Mouse (Mus musculus) adrenal gland, postnatal 36 days (tissue): ENCODE results near the gene Ica1. TPM values are rescaled to one million over a fixed set of nuclear protein-coding genes. Genes with fewer than 3 reads are reported as not detected.

Source experiments
- DNase-seq, 2 experiments: peaks; one replicate each; pipeline ENCODE4 v3.0.0; 2021; ENCODE audit warnings: mixed read lengths in 1 of 2
- long read RNA-seq, 2 experiments: library from polyadenylated mRNA; stranded (forward); transcript quantifications; one replicate each; pipeline ENCODE4 v2.0.0; 2021; ENCODE audit warnings: borderline sequencing depth in 2 of 2
- total RNA-seq, 2 experiments: library from RNA; stranded (reverse); gene quantifications; 2 replicates each; pipeline ENCODE4 v1.2.3; 2021

Ica1 gene
- total RNA-seq = 10 to 100 TPM; 36.3 to 49.9 TPM
- long read RNA-seq, experiment 1, transcript Ica1-201 (14 exons, 2,075 nt) = major isoform, 25 of 37 reads
- long read RNA-seq, experiment 1, partial matches to known transcripts = 4 of 37 reads
- long read RNA-seq, experiment 1, other reads (novel, unspliced or antisense) = 8 of 37 reads
- long read RNA-seq, experiment 2, transcript Ica1-201 (14 exons, 2,075 nt) = major isoform, 13 of 20 reads
- long read RNA-seq, experiment 2, partial matches to known transcripts = 2 of 20 reads
- long read RNA-seq, experiment 2, other reads (novel, unspliced or antisense) = 5 of 20 reads

DNA sequence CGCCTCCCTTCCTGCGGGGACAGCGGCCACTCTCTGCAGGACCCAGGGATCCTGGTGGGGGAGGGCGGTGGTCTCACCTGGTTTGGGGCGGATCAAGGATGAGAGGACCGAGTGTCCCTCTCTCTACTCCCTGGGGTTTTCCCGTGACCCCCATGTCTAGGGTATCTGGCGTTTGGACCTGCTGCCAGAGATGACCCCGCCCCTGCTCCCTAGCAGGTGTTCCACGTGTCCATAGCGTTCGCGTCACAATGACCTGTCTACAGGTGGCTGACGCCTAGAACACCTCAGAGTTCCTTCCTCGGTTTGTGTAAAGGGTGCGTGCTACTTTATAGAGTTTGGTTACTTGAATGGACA lies at the start of gene Ica1:
Gene Ica1, minus strand, starts transcription at position 193 of the 354 bp plus-strand sequence.
- DNase-seq = no peak

DNA sequence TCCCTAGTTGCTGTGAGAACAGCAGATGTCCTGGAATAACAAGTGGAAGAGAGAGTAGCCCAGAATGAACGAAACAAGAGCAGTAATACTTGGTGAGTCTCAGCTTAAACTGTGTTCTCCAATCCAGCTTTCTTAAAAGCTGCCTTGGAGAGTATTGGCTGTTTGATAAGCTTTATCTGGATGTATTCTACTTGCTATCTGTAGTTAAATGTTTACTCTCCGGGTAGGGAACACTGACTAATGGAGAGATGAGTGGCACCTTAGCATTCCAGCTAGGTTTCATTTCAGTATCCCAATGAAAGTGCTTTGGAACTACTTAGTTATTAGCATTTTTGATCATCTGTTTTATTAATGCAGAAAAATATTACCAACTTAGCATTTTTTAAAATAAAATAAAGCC lies 41.6 kb upstream of the Ica1 start:
- DNase-seq = no peak

- DNase-seq = no peak
These were observed 36.2 kb upstream of the Ica1 start for GRCm38 (mm10) chr6:8814332-8815002.

DNA sequence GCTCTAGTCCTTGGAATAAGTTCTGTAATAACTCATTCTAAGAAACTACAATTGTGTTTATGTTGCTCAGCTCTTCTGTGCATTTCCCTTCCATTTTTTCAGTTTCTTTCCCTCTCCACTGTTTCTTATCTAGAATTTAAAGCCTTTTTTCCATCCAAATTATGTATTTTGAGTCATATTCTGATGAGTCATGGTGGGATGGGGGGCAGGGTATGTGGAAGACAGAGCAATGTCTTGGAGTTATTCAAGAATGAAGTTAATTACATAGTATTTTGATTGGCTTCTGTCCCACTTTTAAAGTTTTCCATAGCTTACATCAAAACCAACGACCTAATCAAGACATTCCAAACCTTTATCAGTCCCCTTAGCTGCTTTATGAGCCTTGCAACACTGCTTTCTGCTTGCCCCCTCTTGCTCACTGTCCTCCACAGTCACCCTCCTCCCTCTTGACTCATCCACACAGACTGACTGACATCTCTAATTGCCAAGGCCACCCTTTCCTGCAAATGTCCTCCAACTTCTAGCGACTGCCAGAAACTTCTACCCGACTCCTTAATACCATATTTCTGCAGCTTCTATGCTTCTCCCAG lies 24.4 kb upstream of the Ica1 start:
- DNase-seq = peak; percentile 69 to 75

- no peak for DNase-seq
These were observed 14.1 kb upstream of the Ica1 start for GRCm38 (mm10) chr6:8792385-8792784.

GRCm38 (mm10) chr6:8791781-8792180 lies 13.5 kb upstream of the Ica1 start:
- no peak for DNase-seq

DNA sequence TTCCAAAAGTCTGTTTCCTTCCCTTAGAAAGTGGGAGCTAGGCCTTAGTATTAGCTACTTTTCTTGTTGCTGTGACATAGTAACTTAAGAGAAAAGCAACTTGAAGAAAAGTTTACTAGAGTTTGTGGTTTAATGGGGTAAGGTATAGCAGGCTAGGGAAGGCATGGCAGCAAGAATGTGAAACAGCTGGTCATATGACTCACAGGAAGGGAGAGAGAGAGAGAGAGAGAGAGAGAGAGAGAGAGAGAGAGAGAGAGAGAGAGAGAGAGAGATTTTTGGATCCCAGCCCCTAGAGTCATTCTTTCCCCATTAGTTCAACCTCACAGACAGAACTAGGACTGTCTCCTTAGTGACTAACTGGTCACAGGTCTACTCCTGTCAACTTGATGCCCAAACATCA lies 2.3 kb upstream of the Ica1 start:
- no peak for DNase-seq

DNA sequence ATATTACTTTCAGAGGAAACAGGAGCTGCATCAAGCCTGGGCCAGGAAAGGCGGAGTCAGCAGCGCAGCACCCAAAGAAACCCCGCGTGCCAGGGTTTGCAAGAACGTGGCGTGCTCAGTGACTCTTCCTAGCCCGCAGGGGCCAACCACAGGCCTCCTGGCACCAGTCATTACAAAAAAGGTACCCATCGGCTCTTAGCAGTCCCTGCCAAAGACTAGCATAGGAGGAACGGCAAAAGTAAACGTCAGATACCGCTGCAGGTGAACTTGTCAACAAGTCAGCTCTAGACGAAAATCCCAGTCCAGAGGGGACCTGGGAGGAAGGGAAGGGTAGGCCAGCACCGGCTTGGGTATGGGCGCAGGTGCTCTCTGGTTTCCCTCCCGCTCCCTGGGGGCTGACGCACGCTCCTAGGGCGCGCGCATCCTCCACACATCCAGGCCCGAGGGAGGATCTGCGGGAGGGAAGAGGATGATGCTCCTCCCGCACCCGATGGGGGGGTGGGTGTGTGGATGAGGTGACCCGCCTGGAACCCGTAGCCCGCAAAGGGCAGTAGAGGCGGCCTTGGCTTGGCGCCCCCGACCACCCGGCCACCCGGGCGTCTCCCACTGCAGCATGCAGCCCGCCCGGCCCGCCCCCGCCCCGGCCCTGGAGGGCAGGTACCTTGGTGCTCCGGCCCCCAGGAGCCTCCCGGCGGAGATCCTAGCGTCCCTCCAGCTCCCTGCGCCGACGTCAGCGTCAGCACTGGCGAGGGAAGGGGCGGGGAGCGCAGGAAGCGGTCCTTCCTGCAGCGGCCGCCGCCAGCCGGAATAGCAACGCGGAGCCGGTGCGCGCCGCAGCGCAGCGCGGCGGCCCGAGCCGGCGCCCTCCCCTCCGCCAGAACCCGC lies 635 bp downstream of the Ica1 start:
- peak; percentile 85 to 89 for DNase-seq

GRCm38 (mm10) chr6:8771539-8771938 lies 6.7 kb downstream of the Ica1 start:
- no peak for DNase-seq

GRCm38 (mm10) chr6:8770341-8770740 lies 7.9 kb downstream of the Ica1 start:
- peak; percentile 37 to 45 for DNase-seq

DNA sequence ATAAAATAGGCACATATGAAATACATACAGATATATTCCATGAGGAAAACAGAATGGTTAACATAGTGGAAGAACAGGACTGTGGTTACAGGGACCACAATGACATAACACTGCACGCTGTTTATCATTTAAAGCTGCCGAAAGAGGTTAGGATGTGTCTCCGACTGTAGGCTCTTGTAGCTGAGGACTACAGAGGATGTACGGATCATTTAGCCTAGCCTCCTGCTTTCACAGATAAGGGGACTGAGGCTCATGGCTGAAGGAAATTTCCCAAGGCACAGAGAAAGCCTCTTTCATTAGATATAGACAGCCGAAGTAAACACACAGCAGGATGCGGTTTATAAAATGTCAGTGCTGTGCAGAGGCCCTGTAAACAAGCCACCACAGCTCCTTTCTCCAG lies 8.5 kb downstream of the Ica1 start:
- DNase-seq = no peak

DNA sequence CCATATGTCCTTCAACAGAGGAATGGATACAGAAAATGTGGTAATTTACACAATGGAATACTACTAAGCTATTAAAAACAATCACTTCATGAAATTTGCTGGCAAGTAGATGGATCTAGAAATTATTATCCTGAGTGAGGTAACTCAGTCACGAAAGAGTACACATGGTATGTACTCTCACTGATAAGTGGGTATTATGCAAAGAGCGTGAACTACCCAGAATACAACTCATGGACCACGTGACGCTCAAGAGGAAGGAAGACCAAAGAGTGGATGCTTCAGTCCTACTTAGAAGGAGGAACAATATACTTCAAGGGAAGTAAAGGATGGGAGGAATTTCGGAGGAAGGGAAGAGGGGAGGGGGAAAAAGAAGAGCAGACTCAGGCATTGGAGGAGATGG lies 11.6 kb downstream of the Ica1 start:
- DNase-seq = no peak

DNA sequence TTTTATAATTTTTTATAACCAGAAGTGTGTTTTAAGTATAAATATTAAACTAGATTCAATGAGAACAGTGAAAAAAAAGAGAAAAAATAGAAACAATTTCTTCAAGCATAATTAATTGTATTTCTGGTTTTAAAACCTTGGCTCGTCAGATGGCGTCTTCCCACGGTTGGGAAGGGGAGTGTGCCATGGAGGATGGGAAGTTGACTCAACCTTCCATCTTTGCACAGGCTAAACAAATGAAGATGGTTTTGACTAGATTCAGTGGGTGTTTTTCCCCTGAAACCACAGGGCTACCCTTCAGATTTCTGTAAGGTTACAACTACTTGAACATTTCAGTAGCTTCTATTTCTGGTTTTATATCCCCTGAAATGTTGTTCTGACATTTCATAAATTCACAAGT lies 12.5 kb downstream of the Ica1 start:
- no peak for DNase-seq

- DNase-seq = no peak
These were observed 13.2 kb downstream of the Ica1 start for GRCm38 (mm10) chr6:8765064-8765463.

DNA sequence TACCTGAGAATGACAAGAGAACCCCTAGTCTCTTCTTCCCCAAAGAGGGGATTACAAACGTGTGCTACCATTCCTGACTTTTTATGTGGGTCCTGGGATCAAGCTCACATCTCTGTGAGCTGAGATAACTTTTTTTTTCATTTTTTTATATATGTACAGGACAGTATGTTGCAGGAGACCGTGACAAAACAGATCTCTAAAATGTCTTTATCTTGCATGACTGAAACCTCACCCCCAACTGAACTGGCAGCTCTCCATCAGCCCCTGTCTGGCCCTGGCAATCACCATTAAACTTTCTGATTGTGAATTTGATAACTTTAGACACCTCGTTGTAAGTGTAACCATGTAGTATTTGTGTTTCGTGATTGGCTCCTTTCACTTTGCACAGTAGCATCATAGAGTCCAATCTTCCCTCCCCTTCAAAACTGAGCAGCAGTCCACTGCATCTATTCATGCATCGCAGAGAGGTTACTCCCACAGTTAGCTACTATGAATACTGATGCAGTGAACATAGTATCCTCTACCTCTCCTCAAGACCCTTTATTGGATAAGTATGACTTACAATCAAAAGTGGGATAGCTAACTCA lies 17.5 kb downstream of the Ica1 start:
- DNase-seq = no peak

DNA sequence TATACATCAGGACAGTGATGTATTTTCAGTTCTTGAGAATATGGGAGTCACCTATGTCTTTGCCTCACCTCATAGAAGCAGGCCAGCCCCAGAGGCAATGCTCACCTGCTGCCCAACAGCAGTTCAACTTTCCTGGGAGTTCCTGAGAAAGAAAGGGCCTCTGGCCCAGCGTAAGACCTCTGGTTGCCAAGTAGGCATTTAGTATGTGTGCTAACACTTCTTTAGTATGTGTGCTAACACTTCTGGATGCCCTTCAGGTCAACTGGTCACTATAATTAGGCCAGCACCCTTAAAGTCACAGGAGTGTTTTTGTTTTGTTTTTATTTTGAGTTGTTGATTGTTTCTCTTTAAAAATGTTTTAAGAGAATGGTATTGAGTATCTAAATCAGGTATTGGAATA lies 18.4 kb downstream of the Ica1 start:
- no peak for DNase-seq

GRCm38 (mm10) chr6:8755760-8756276 lies 22.5 kb downstream of the Ica1 start:
- DNase-seq = no peak

DNA sequence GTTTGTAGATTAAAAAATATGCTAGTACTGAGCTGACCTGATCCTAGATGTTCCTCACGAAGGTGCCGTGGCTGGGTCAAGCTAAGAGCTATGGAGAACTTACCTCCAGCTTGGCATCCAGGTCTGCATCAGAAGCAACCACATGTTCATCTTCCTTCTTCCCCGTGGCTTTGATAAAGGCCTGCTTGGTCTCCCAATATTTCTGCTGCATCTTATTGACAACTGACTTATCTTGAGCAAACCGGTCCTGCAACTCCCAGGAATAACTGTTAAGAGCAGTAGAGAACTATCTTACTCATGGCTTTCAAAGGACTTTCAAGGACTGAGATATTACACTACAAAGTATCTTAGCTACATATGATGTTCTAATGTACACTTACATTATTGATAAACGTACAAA lies 23.8 kb downstream of the Ica1 start:
- DNase-seq = no peak

- no peak for DNase-seq
These were observed 24.6 kb downstream of the Ica1 start for GRCm38 (mm10) chr6:8753723-8754036.

GRCm38 (mm10) chr6:8752984-8753722 lies 25.1 kb downstream of the Ica1 start:
- DNase-seq = no peak

DNA sequence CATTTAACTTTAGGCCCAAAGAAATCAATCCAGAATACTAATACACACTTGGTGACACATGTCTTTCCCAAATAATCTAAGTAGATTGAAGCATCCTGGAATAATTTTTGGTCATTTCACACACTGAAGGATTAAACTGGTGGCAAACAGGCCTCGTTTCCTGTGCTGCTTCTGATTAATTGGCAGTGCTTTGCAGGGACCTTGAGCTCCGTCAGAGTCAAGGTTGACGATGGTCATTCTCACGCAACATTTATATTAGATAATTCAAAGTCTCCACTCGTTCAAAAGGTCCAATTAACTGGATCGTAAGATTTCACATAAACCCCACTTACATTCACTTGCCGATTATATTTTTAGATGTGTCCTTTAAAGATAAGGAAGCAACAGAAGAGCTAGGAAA lies 33.4 kb downstream of the Ica1 start:
- DNase-seq = peak; percentile 30 to 34
